Comparison of ENCODE assay signal across 9 mouse cellular contexts in genomic region chr13:21276551-21276950, GRCm38 (mm10). TPM values are rescaled to one million over a fixed set of nuclear protein-coding genes. Genes with fewer than 3 reads are reported as not detected.
DNase-seq lines count a peak whose midpoint lies in the region; ATAC-seq and TF ChIP-seq lines count a peak whose summit lies in the region.
"Had no signal": no experiment of that assay in that cellular context is flagged by ENCODE, and none has a peak within 500 bp of the region (broad histone marks: within the 10 kb centered on the region; RNA-seq: fewer than 3 reads in every experiment).

No protein-coding gene starts in this region.

- 0 out of 2 replicates have a peak, but pooled peaks cover 6% of the 10 kb centered on the region for H3K27me3 ChIP-seq in heart, postnatal 0 days (ENCODE audit: control insufficient read depth, insufficient read depth, low read length)
- peaks cover 18% of the 10 kb centered on the region for H3K27me3 ChIP-seq in hindbrain, embryonic 13.5 days
- peaks cover 5% of the 10 kb centered on the region; the same call in 1 of the 2 replicates for H3K27me3 ChIP-seq in midbrain, embryonic 15.5 days (replicated peaks)

- no peaks in the 10 kb centered on the region for H3K9me3 ChIP-seq in heart, postnatal 0 days (replicated peaks; ENCODE audit: control insufficient read depth, low read length)
- no peaks in the 10 kb centered on the region for H3K9me3 ChIP-seq in hindbrain, embryonic 13.5 days
- no peaks in the 10 kb centered on the region for H3K9me3 ChIP-seq in midbrain, embryonic 15.5 days

- H3K4me3 ChIP-seq in heart, postnatal 0 days (ENCODE audit: low read depth, low read length), result peak overlapping the region; percentile 56
- peak overlapping the region; percentile 47 for H3K4me3 ChIP-seq in brown adipose tissue, adult 24 weeks (ENCODE audit: insufficient read depth, low read depth, low read length)
- H3K4me3 ChIP-seq in hindbrain, embryonic 13.5 days, result peak overlapping the region; percentile 57
- H3K4me3 ChIP-seq in midbrain, embryonic 15.5 days, result peak overlapping the region; percentile 52

- TF ChIP-seq EP300 in heart, postnatal 0 days (IDR thresholded peaks at IDR 0.05; ENCODE audit: low read depth), result no peak

- peaks cover 10% of the 10 kb centered on the region; the same call in 1 of the 2 replicates for H3K4me1 ChIP-seq in heart, postnatal 0 days (ENCODE audit: control insufficient read depth, insufficient read depth)
- H3K4me1 ChIP-seq in brown adipose tissue, adult 24 weeks (ENCODE audit: control insufficient read depth, insufficient read depth, insufficient read length, low read length), result 0 out of 2 replicates have a peak, but pooled peaks cover 2% of the 10 kb centered on the region
- H3K4me1 ChIP-seq in hindbrain, embryonic 13.5 days (replicated peaks), result peaks cover 11% of the 10 kb centered on the region; the same call in 1 of the 2 replicates
- H3K4me1 ChIP-seq in midbrain, embryonic 15.5 days, result peaks cover 14% of the 10 kb centered on the region

- WGBS in heart, postnatal 0 days, result 0% methylated on average over 9 of the region's 9 CpGs
- under 1% methylated on average over 9 of the region's 9 CpGs for WGBS in hindbrain, embryonic 13.5 days
- 0% methylated on average over 9 of the region's 9 CpGs for WGBS in midbrain, embryonic 15.5 days

- H3K4me2 ChIP-seq in heart, postnatal 0 days (ENCODE audit: low read depth, low read length), result peak overlapping the region; percentile 69
- peak overlapping the region; percentile 66 for H3K4me2 ChIP-seq in hindbrain, embryonic 13.5 days
- H3K4me2 ChIP-seq in midbrain, embryonic 15.5 days, result peak overlapping the region; percentile 87

- intact Hi-C loops in heart, postnatal 36 days (cut with DNase I), result loop anchor here (5.0 kb wide), 2 partner anchors 54 to 104 kb away; no protein-coding TSS in a partner anchor

- no peak for ATAC-seq in heart, postnatal 0 days (ENCODE audit: insufficient read depth, low read depth)
- peak; percentile 17; the same call in 1 of the 2 replicates for ATAC-seq in hindbrain, embryonic 13.5 days (ENCODE audit: low FRiP score)
- peak; percentile 9; the same call in 1 of the 2 replicates for ATAC-seq in midbrain, embryonic 15.5 days (replicated peaks)

- DNase-seq in heart, postnatal 0 days (ENCODE audit: low spot score), result no peak
- no peak for DNase-seq in heart, postnatal 36 days
- DNase-seq in right cerebral cortex, adult 2 months (ENCODE audit: low spot score in 2 of 2), result no peak
- no peak for DNase-seq in cerebellum, postnatal 36 days
- DNase-seq in urinary bladder, postnatal 25 days (ENCODE audit: low spot score), result no peak

- TF ChIP-seq CTCF in heart, postnatal 0 days (IDR thresholded peaks at IDR 0.05; ENCODE audit: low read depth), result no peak

- H3K27ac ChIP-seq in heart, postnatal 0 days (ENCODE audit: low read depth), result no peak overlapping the region
- H3K27ac ChIP-seq in brown adipose tissue, adult 24 weeks (replicated peaks; ENCODE audit: low read depth, low read length), result no peak overlapping the region
- H3K27ac ChIP-seq in hindbrain, embryonic 13.5 days, result no peak overlapping the region
- H3K27ac ChIP-seq in midbrain, embryonic 15.5 days, result no peak overlapping the region

- no peak overlapping the region for H3K9ac ChIP-seq in heart, postnatal 0 days (replicated peaks; ENCODE audit: low read depth, low read length)
- H3K9ac ChIP-seq in hindbrain, embryonic 13.5 days, result peak overlapping the region; percentile 69
- peak overlapping the region; percentile 44 for H3K9ac ChIP-seq in midbrain, embryonic 15.5 days

- no peaks in the 10 kb centered on the region for H3K36me3 ChIP-seq in heart, postnatal 0 days (replicated peaks; ENCODE audit: control insufficient read depth, insufficient read depth, low read length)
- no peaks in the 10 kb centered on the region for H3K36me3 ChIP-seq in hindbrain, embryonic 13.5 days
- H3K36me3 ChIP-seq in midbrain, embryonic 15.5 days (replicated peaks), result no peaks in the 10 kb centered on the region

RNA-seq across cellular contexts. Expression of gene Gpx5, which starts 16.0 kb away (rescaled TPM):
- not detected in 2 replicates for total RNA-seq in heart, postnatal 0 days (2014; rRNA removed; ENCODE audit: low replicate concordance)
- polyA plus RNA-seq in heart, postnatal 0 days (2015; fragmentation: Nextera tagmentation; extraction: Ambion mirVana), result not detected in 2 replicates
- total RNA-seq in heart, postnatal 36 days (2021), result not detected
- polyA plus RNA-seq in brown adipose tissue, adult 24 weeks (2012; ENCODE audit: insufficient read depth, insufficient read length, missing spikeins), result not detected in 2 replicates
- not detected in 2 replicates for polyA plus RNA-seq in hindbrain, embryonic 13.5 days (2015; fragmentation: Nextera tagmentation; extraction: Ambion mirVana)
- not detected in 2 replicates for polyA plus RNA-seq in midbrain, embryonic 15.5 days (2015; fragmentation: Nextera tagmentation; extraction: Ambion mirVana)
- total RNA-seq: layer of hippocampus, postnatal 36 days had no signal

RNA-seq across cellular contexts. Expression of gene Gpx6, which starts 35.4 kb away (rescaled TPM):
- total RNA-seq in heart, postnatal 0 days (2014; rRNA removed; ENCODE audit: low replicate concordance), result not detected in 2 replicates
- polyA plus RNA-seq in heart, postnatal 0 days (2015; fragmentation: Nextera tagmentation; extraction: Ambion mirVana), result not detected in 2 replicates
- not detected for total RNA-seq in heart, postnatal 36 days (2021)
- not detected in 2 replicates for polyA plus RNA-seq in brown adipose tissue, adult 24 weeks (2012; ENCODE audit: insufficient read depth, insufficient read length, missing spikeins)
- polyA plus RNA-seq in hindbrain, embryonic 13.5 days (2015; fragmentation: Nextera tagmentation; extraction: Ambion mirVana), result not detected in 2 replicates
- not detected in 2 replicates for polyA plus RNA-seq in midbrain, embryonic 15.5 days (2015; fragmentation: Nextera tagmentation; extraction: Ambion mirVana)
- total RNA-seq: layer of hippocampus, postnatal 36 days had no signal
